Mouse (Mus musculus): ENCODE measurements around the gene Gsx1. TPM values are rescaled to one million over a fixed set of nuclear protein-coding genes. Genes with fewer than 3 reads are reported as not detected.

Gsx1 gene
- 1.5 and 2.0 TPM in 2 replicates for polyA plus RNA-seq (2014; fragmentation: Nextera tagmentation; extraction: Ambion mirVana)

- H3K27ac ChIP-seq (ENCODE audit: low read depth, low read length): no peak within 1 kb of the TSS
Measured at GRCm38 (mm10) chr5:147188571-147188975, at the start of gene Gsx1. Gene Gsx1 (plus strand): TSS chr5:147188696.

GRCm38 (mm10) chr5:147147340-147147739, 41.2 kb upstream of the Gsx1 start:
- no peaks in the 10 kb centered on the region for H3K27me3 ChIP-seq (ENCODE audit: control insufficient read depth, insufficient read depth, low read length)
- no peak for ATAC-seq (ENCODE audit: low read depth)
- H3K9me3 ChIP-seq (ENCODE audit: control insufficient read depth, low read length): no peaks in the 10 kb centered on the region
- H3K4me1 ChIP-seq (ENCODE audit: control insufficient read depth, insufficient read depth, low read length): no peaks in the 10 kb centered on the region
- H3K36me3 ChIP-seq (ENCODE audit: control insufficient read depth, insufficient read depth, low read length): no peaks in the 10 kb centered on the region
- H3K4me2 ChIP-seq (ENCODE audit: low read depth, low read length): no peak overlapping the region
- no peak overlapping the region for H3K27ac ChIP-seq (ENCODE audit: low read depth, low read length)
- no peak overlapping the region for H3K9ac ChIP-seq (replicated peaks; ENCODE audit: low read depth, low read length)
- no peak overlapping the region for H3K4me3 ChIP-seq (ENCODE audit: low read depth, low read length)

More at GRCm38 (mm10) chr5:147188571-147188975, at the start of gene Gsx1:
- H3K4me2 ChIP-seq (ENCODE audit: low read depth, low read length): peak within 1 kb of the TSS; percentile 50
- WGBS: under 1% methylated on average over 36 of the region's 37 CpGs
- H3K9me3 ChIP-seq (ENCODE audit: control insufficient read depth, low read length): no peaks in the 10 kb centered on the region
- peaks cover 50% of the 10 kb centered on the region for H3K27me3 ChIP-seq (ENCODE audit: control insufficient read depth, insufficient read depth, low read length)
- H3K9ac ChIP-seq (replicated peaks; ENCODE audit: low read depth, low read length): no peak within 1 kb of the TSS
- H3K4me3 ChIP-seq (ENCODE audit: low read depth, low read length): peak within 1 kb of the TSS; percentile 31
- H3K4me1 ChIP-seq (ENCODE audit: control insufficient read depth, insufficient read depth, low read length): peaks cover 17% of the 10 kb centered on the region
- no peaks in the 10 kb centered on the region for H3K36me3 ChIP-seq (ENCODE audit: control insufficient read depth, insufficient read depth, low read length)
- peak; percentile 38; the same call in 1 of the 2 replicates for ATAC-seq (ENCODE audit: low read depth)

- Histone ChIP-seq H3K36me3 (ENCODE audit: control insufficient read depth, insufficient read depth, low read length) (no peaks in the 10 kb centered on the region), H3K4me3 (ENCODE audit: low read depth, low read length) (no peak overlapping the region), H3K9ac (replicated peaks; ENCODE audit: low read depth, low read length) (no peak overlapping the region), H3K4me1 (ENCODE audit: control insufficient read depth, insufficient read depth, low read length) (peaks cover 3% of the 10 kb centered on the region; the same call in 1 of the 2 replicates), H3K4me2 (ENCODE audit: low read depth, low read length) (no peak overlapping the region), H3K9me3 (ENCODE audit: control insufficient read depth, low read length) (no peaks in the 10 kb centered on the region), H3K27ac (ENCODE audit: low read depth, low read length) (no peak overlapping the region), H3K27me3 (ENCODE audit: control insufficient read depth, insufficient read depth, low read length) (no peaks in the 10 kb centered on the region; the same call in 1 of the 2 replicates)
- peak; percentile 78 for ATAC-seq (ENCODE audit: low read depth)
- WGBS: 2% methylated on average over 13 of the region's 13 CpGs
Measured at GRCm38 (mm10) chr5:147154806-147155371, 33.6 kb upstream of the Gsx1 start.

GRCm38 (mm10) chr5:147155449-147156133, 32.9 kb upstream of the Gsx1 start:
- no peaks in the 10 kb centered on the region for H3K9me3 ChIP-seq (ENCODE audit: control insufficient read depth, low read length)
- no peaks in the 10 kb centered on the region for H3K36me3 ChIP-seq (ENCODE audit: control insufficient read depth, insufficient read depth, low read length)
- H3K27ac ChIP-seq (ENCODE audit: low read depth, low read length): no peak overlapping the region
- H3K27me3 ChIP-seq (ENCODE audit: control insufficient read depth, insufficient read depth, low read length): no peaks in the 10 kb centered on the region; the same call in 1 of the 2 replicates
- H3K9ac ChIP-seq (replicated peaks; ENCODE audit: low read depth, low read length): no peak overlapping the region
- under 1% methylated on average over 13 of the region's 13 CpGs for WGBS
- peaks cover 3% of the 10 kb centered on the region; the same call in 1 of the 2 replicates for H3K4me1 ChIP-seq (ENCODE audit: control insufficient read depth, insufficient read depth, low read length)
- peak; percentile 92 for ATAC-seq (ENCODE audit: low read depth)
- no peak overlapping the region for H3K4me2 ChIP-seq (ENCODE audit: low read depth, low read length)
- H3K4me3 ChIP-seq (ENCODE audit: low read depth, low read length): no peak overlapping the region

GRCm38 (mm10) chr5:147156376-147156775, 32.1 kb upstream of the Gsx1 start:
- Histone ChIP-seq H3K9ac (replicated peaks; ENCODE audit: low read depth, low read length) (no peak overlapping the region), H3K36me3 (ENCODE audit: control insufficient read depth, insufficient read depth, low read length) (no peaks in the 10 kb centered on the region), H3K4me3 (ENCODE audit: low read depth, low read length) (no peak overlapping the region), H3K27me3 (ENCODE audit: control insufficient read depth, insufficient read depth, low read length) (no peaks in the 10 kb centered on the region; the same call in 1 of the 2 replicates), H3K9me3 (ENCODE audit: control insufficient read depth, low read length) (no peaks in the 10 kb centered on the region), H3K4me2 (ENCODE audit: low read depth, low read length) (no peak overlapping the region), H3K4me1 (ENCODE audit: control insufficient read depth, insufficient read depth, low read length) (peaks cover 3% of the 10 kb centered on the region; the same call in 1 of the 2 replicates), H3K27ac (ENCODE audit: low read depth, low read length) (no peak overlapping the region)
- ATAC-seq (ENCODE audit: low read depth): no peak
- WGBS: 26% methylated on average over 3 of the region's 3 CpGs

- 70% methylated on average over 7 of the region's 7 CpGs for WGBS
- Histone ChIP-seq H3K9me3 (ENCODE audit: control insufficient read depth, low read length) (no peaks in the 10 kb centered on the region), H3K36me3 (ENCODE audit: control insufficient read depth, insufficient read depth, low read length) (no peaks in the 10 kb centered on the region), H3K27ac (ENCODE audit: low read depth, low read length) (no peak overlapping the region), H3K4me3 (ENCODE audit: low read depth, low read length) (no peak overlapping the region), H3K27me3 (ENCODE audit: control insufficient read depth, insufficient read depth, low read length) (no peaks in the 10 kb centered on the region; the same call in 1 of the 2 replicates), H3K4me2 (ENCODE audit: low read depth, low read length) (no peak overlapping the region), H3K9ac (replicated peaks; ENCODE audit: low read depth, low read length) (no peak overlapping the region), H3K4me1 (ENCODE audit: control insufficient read depth, insufficient read depth, low read length) (peaks cover 3% of the 10 kb centered on the region; the same call in 1 of the 2 replicates)
- no peak for ATAC-seq (ENCODE audit: low read depth)
Measured at GRCm38 (mm10) chr5:147157441-147157840, 31.1 kb upstream of the Gsx1 start.

GRCm38 (mm10) chr5:147159320-147159719, 29.2 kb upstream of the Gsx1 start:
- Histone ChIP-seq H3K4me1 (ENCODE audit: control insufficient read depth, insufficient read depth, low read length) (peaks cover 3% of the 10 kb centered on the region; the same call in 1 of the 2 replicates), H3K36me3 (ENCODE audit: control insufficient read depth, insufficient read depth, low read length) (no peaks in the 10 kb centered on the region), H3K9ac (replicated peaks; ENCODE audit: low read depth, low read length) (no peak overlapping the region), H3K4me3 (ENCODE audit: low read depth, low read length) (no peak overlapping the region), H3K9me3 (ENCODE audit: control insufficient read depth, low read length) (no peaks in the 10 kb centered on the region), H3K27ac (ENCODE audit: low read depth, low read length) (no peak overlapping the region), H3K4me2 (ENCODE audit: low read depth, low read length) (no peak overlapping the region), H3K27me3 (ENCODE audit: control insufficient read depth, insufficient read depth, low read length) (no peaks in the 10 kb centered on the region; the same call in 1 of the 2 replicates)
- ATAC-seq (ENCODE audit: low read depth): no peak
- WGBS: 86% methylated on average over 6 of the region's 6 CpGs

DNA sequence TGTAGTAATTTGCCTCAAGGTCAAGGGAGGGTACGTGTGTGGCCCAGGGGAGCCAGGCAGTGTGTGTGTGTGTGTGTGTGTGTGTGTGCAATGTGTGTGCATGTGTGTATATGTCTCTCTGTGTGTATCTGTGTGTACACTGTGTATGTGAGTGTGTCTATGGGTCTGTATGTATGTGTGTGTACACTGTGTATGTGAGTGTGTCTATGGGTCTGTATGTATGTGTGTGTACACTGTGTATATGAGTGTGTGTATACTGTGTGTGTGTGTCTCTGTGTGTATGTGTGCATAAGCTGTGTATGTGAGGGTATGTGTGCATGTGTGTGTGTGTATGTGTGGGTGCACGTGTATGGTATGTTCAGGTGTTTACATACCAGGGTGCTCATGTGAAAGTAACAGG, 28.7 kb upstream of the Gsx1 start:
- no peak overlapping the region for H3K4me2 ChIP-seq (ENCODE audit: low read depth, low read length)

DNA sequence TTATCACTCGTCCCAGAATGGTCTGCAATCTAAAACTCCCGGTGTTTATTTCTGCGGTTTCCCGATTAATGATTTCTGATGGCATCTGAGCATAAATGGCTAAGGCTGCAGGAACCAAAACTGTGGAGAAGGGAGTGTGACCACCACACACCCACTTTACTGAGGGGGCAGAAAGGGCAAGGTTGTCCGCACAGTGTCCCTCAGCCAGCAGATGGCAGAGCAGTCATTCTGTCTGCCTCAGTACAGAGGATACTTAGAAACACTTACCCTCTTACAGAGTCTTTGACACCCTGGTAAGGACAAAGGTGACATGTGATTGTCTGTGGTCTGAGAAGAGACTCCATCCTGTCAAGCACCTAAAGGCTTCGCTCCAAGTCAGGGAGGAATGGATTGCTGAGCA, 23.4 kb upstream of the Gsx1 start:
- Histone ChIP-seq H3K36me3 (ENCODE audit: control insufficient read depth, insufficient read depth, low read length) (no peaks in the 10 kb centered on the region), H3K9ac (replicated peaks; ENCODE audit: low read depth, low read length) (no peak overlapping the region), H3K27me3 (ENCODE audit: control insufficient read depth, insufficient read depth, low read length) (no peaks in the 10 kb centered on the region), H3K9me3 (ENCODE audit: control insufficient read depth, low read length) (no peaks in the 10 kb centered on the region), H3K27ac (ENCODE audit: low read depth, low read length) (no peak overlapping the region), H3K4me3 (ENCODE audit: low read depth, low read length) (no peak overlapping the region), H3K4me1 (ENCODE audit: control insufficient read depth, insufficient read depth, low read length) (no peaks in the 10 kb centered on the region), H3K4me2 (ENCODE audit: low read depth, low read length) (no peak overlapping the region)
- no peak for ATAC-seq (ENCODE audit: low read depth)
- WGBS: 88% methylated on average over 6 of the region's 6 CpGs

More for the DNA sequence above, 28.7 kb upstream of the Gsx1 start:
- peaks cover 3% of the 10 kb centered on the region; the same call in 1 of the 2 replicates for H3K4me1 ChIP-seq (ENCODE audit: control insufficient read depth, insufficient read depth, low read length)
- ATAC-seq (ENCODE audit: low read depth): no peak
- no peak overlapping the region for H3K27ac ChIP-seq (ENCODE audit: low read depth, low read length)
- no peak overlapping the region for H3K4me3 ChIP-seq (ENCODE audit: low read depth, low read length)
- H3K9ac ChIP-seq (replicated peaks; ENCODE audit: low read depth, low read length): no peak overlapping the region
- no peaks in the 10 kb centered on the region; the same call in 1 of the 2 replicates for H3K27me3 ChIP-seq (ENCODE audit: control insufficient read depth, insufficient read depth, low read length)
- no peaks in the 10 kb centered on the region for H3K9me3 ChIP-seq (ENCODE audit: control insufficient read depth, low read length)
- no peaks in the 10 kb centered on the region for H3K36me3 ChIP-seq (ENCODE audit: control insufficient read depth, insufficient read depth, low read length)
- 92% methylated on average over 2 of the region's 2 CpGs for WGBS
